Mouse (Mus musculus): ENCODE data around the gene Srp68. TPM values are rescaled to one million over a fixed set of nuclear protein-coding genes. Genes with fewer than 3 reads are reported as not detected.

Gene Srp68
- 58.8 TPM for polyA plus RNA-seq (2015; fragmentation: Illumina TruSeq; extraction: RNeasy Lipid Tissue Mini Kit (QIAGEN cat#74804); ENCODE audit: low read depth, low replicate concordance)

DNA sequence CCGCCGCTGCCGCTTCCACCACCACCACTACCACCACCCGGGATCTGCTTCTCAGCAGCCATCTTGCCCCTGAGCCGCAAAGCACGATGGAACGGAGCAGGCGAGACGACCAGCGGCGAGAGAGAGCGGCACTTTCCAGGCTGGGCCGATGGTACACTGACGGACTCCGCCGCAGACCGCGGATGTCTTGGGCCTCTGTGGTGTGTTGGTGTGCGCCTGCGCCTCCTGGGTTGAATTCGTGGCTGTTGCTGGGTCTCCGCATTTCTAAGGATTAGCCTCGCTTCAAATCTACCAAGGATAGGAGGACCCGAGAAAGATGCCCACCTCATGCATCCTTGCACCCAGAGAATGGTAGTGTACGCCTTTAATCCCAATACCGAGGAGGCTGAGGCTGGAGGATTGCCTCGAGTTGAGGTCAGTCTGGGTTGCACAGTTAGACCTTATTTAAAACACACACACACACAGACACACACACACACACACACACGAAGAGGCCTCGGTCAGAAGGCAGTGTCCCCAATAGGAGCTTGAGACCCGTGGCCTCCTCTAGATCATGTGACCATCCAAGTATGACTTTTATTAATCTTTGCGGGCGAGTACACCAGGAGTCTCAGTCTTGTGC lies at the start of gene Srp68:
Gene Srp68 (minus strand): TSS at position 173 of the 622 bp plus-strand sequence.

DNA sequence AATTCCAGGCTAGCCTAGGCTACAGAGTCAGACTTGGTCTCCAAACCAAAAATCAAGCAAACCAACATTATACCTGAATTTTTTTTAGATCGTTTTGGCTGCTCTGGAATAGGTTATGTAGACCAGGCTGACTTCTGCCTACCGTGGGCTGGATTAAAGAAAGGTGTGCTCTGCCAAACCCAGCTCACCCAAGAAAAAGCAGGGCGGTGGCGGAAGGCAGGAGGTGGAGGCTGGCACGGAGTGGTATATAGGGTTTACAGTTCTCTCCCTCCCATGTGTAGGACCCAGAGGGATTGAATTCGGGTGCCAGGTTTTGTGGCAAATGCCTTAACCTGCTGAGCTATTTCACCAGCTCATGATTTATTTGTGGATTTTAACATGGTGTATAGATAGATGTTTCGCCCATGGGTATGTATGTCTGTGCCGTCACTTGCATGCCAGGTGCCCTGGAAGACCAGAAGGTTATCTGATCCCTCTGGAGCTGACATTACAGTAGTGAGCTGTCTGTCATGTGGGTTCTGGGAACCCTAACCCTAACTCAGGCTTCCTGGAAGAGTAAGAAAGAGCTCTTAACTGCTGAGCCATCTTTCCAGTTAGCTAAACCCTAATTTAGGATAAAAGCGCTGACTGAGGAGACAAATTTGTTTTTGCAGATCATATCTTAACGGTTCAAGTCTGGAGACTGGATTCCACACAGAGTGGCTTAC lies 33.2 kb upstream of the Srp68 start, which contains the start of gene Exoc7:
Gene Exoc7 (minus strand): TSS at position 215 of the 707 bp plus-strand sequence.

DNA sequence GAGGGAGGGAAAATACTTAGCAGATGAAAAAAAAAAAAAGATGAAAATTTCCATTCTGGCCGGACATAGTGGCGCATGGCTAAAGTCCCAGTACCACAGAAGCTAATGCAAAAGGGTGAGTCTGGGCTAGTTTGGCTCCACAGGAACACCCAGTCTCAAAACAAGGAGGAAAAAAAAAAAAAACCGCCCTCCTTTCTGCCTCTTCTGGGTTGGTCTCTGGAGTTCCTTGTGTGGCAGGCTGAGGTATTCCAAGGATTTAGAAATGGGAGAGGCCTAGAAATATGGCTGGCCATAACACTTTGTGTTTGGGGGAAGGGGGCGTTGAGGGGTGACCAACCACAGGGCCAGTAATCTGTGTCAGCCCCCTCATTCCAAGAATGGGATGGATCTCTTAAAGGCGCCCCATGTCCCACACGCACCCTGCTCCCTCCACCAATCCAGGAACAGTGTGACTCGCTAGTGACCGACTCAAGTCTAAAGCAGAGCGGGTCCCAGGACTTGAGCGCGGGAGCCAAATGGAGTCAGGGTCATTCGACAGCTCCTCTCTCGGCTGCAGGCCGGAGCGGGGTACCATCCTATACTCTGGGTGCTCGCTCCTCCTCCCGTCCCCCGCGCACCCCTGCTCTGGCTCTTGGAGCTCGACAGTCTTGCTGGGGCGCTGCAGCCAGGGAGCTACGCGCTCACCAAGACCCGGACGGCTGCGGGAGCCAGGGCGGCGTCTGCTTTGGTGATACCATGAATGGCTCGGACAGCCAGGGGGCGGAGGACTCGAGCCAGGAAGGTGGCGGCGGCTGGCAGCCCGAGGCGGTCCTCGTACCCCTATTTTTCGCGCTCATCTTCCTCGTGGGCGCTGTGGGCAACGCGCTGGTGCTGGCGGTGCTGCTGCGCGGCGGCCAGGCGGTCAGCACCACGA lies 7.0 kb upstream of the Srp68 start, which contains the start of gene Galr2:
Gene Galr2 (plus strand): TSS at position 189 of the 913 bp plus-strand sequence.

DNA sequence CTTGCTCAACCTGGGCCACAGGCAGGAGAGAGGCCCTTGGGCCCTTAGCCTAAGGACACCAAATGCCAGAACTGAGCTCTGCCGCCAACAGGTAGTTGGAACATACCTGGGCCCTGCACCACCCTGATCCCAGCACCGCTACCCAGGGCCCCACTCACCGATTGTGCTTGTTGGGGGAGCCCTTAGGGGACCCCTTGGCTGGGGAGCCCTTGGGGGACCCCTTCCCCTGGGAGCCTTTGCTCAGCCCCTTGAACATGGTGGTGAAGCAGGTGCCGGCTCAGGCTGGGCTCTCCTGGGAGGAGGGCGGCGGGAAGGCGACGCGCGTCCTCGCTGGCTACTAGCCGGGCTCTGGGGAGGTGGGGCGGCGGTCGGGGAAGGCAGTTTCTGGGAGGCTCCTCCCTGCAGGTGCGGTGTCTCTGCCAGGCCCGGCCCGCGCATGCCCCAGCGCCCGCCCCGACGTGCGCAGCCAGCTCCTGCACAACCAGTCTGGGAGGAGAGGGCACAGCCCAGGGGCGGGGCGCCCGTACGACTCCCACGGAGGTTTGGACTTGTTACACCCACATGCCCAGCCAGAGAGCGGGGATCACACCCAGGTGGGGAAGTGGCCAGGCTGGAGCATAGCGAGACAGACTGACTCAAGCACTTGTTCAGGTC lies 36.1 kb downstream of the Srp68 start, which contains the start of gene Evpl:
Gene Evpl (minus strand): TSS at position 336 of the 654 bp plus-strand sequence.

DNA sequence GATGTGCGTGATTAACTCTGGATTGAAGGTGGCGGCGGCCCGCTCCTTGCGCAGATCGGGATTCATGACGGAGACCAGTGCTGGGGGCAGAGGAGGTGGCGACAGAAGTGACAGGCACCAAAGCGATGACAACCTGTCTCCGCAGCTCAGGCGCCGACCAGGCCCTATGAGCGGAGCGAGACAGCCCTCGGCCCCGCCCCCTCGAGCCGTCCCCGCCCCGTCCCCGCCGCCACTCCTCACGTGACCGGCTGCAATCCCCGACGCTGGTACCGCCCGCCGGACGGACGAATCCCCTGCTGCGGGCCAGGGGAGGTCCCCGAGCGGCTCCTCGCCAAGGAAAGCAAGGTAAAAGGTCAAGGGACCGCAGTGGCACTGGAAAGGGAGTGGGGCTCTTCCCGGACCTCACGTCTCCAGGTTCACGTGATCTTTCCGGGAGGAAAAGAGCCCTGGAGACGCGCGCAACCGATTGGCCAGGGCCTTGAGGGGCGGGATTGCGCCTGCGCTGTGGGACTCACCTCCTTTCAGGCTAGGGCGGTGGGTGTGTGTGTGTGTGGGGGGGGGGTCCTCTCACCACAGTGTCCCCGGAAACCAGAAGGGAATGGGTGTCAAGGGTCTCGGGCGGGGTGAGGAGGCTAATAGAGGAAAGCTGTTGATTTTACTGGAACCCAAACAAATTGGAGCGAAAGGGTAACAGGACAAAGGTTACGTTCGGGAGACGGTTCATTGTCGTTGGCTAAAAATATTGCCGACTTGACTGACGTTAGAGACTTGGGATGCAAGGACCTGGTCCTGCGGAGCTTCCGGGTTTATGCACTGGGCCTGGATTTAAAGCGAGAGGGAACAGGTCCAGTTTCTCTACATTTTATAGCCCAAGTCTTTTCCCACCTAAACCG lies 75.1 kb downstream of the Srp68 start, which contains the start of the genes Ten1 and Acox1:
Gene Ten1 (plus strand): TSS at position 217 of the 893 bp plus-strand sequence.
Gene Acox1 (minus strand): TSS at position 407 of the 893 bp plus-strand sequence.

Other genes starting within 250 kb of the Srp68 start
- gene H3f3b, start 246.3 kb downstream of the Srp68 start, polyA plus RNA-seq (2015; fragmentation: Illumina TruSeq; extraction: RNeasy Lipid Tissue Mini Kit (QIAGEN cat#74804); ENCODE audit: low read depth, low replicate concordance), result 240 TPM
- gene Unk, start 243.9 kb downstream of the Srp68 start, polyA plus RNA-seq (2015; fragmentation: Illumina TruSeq; extraction: RNeasy Lipid Tissue Mini Kit (QIAGEN cat#74804); ENCODE audit: low read depth, low replicate concordance), result 13.7 TPM
- gene Unc13d, start 196.3 kb downstream of the Srp68 start, polyA plus RNA-seq (2015; fragmentation: Illumina TruSeq; extraction: RNeasy Lipid Tissue Mini Kit (QIAGEN cat#74804); ENCODE audit: low read depth, low replicate concordance), result 0.76 TPM
- gene Wbp2, start 187.2 kb downstream of the Srp68 start, polyA plus RNA-seq (2015; fragmentation: Illumina TruSeq; extraction: RNeasy Lipid Tissue Mini Kit (QIAGEN cat#74804); ENCODE audit: low read depth, low replicate concordance), result 423 TPM
- gene Trim47, start 147.0 kb downstream of the Srp68 start, polyA plus RNA-seq (2015; fragmentation: Illumina TruSeq; extraction: RNeasy Lipid Tissue Mini Kit (QIAGEN cat#74804); ENCODE audit: low read depth, low replicate concordance), result 4.4 TPM
- 3.2 TPM for gene Trim65, start 143.1 kb downstream of the Srp68 start, polyA plus RNA-seq (2015; fragmentation: Illumina TruSeq; extraction: RNeasy Lipid Tissue Mini Kit (QIAGEN cat#74804); ENCODE audit: low read depth, low replicate concordance)
- 64.8 TPM for gene Mrpl38, start 135.3 kb downstream of the Srp68 start, polyA plus RNA-seq (2015; fragmentation: Illumina TruSeq; extraction: RNeasy Lipid Tissue Mini Kit (QIAGEN cat#74804); ENCODE audit: low read depth, low replicate concordance)
- 37.6 TPM for gene Fbf1, start 106.1 kb downstream of the Srp68 start, polyA plus RNA-seq (2015; fragmentation: Illumina TruSeq; extraction: RNeasy Lipid Tissue Mini Kit (QIAGEN cat#74804); ENCODE audit: low read depth, low replicate concordance)
- 58.6 TPM for gene Ten1, start 75.4 kb downstream of the Srp68 start, polyA plus RNA-seq (2015; fragmentation: Illumina TruSeq; extraction: RNeasy Lipid Tissue Mini Kit (QIAGEN cat#74804); ENCODE audit: low read depth, low replicate concordance)
- 119 TPM for gene Acox1, start 75.2 kb downstream of the Srp68 start, polyA plus RNA-seq (2015; fragmentation: Illumina TruSeq; extraction: RNeasy Lipid Tissue Mini Kit (QIAGEN cat#74804); ENCODE audit: low read depth, low replicate concordance)
- 1.3 TPM for gene Evpl, start 36.1 kb downstream of the Srp68 start, polyA plus RNA-seq (2015; fragmentation: Illumina TruSeq; extraction: RNeasy Lipid Tissue Mini Kit (QIAGEN cat#74804); ENCODE audit: low read depth, low replicate concordance)
- gene Galr2, start 6.7 kb upstream of the Srp68 start, polyA plus RNA-seq (2015; fragmentation: Illumina TruSeq; extraction: RNeasy Lipid Tissue Mini Kit (QIAGEN cat#74804); ENCODE audit: low read depth, low replicate concordance), result not detected
- 74.2 TPM for gene Exoc7, start 33.0 kb upstream of the Srp68 start, polyA plus RNA-seq (2015; fragmentation: Illumina TruSeq; extraction: RNeasy Lipid Tissue Mini Kit (QIAGEN cat#74804); ENCODE audit: low read depth, low replicate concordance)
- 12.3 TPM for gene Foxj1, start 61.2 kb upstream of the Srp68 start, polyA plus RNA-seq (2015; fragmentation: Illumina TruSeq; extraction: RNeasy Lipid Tissue Mini Kit (QIAGEN cat#74804); ENCODE audit: low read depth, low replicate concordance)
- 178 TPM for gene Rnf157, start 138.8 kb upstream of the Srp68 start, polyA plus RNA-seq (2015; fragmentation: Illumina TruSeq; extraction: RNeasy Lipid Tissue Mini Kit (QIAGEN cat#74804); ENCODE audit: low read depth, low replicate concordance)
- gene Ubald2, start 159.9 kb upstream of the Srp68 start, polyA plus RNA-seq (2015; fragmentation: Illumina TruSeq; extraction: RNeasy Lipid Tissue Mini Kit (QIAGEN cat#74804); ENCODE audit: low read depth, low replicate concordance), result 50.3 TPM
- 0.10 TPM for gene Qrich2, start 192.0 kb upstream of the Srp68 start, polyA plus RNA-seq (2015; fragmentation: Illumina TruSeq; extraction: RNeasy Lipid Tissue Mini Kit (QIAGEN cat#74804); ENCODE audit: low read depth, low replicate concordance)
- 58.7 TPM for gene Prpsap1, start 220.0 kb upstream of the Srp68 start, polyA plus RNA-seq (2015; fragmentation: Illumina TruSeq; extraction: RNeasy Lipid Tissue Mini Kit (QIAGEN cat#74804); ENCODE audit: low read depth, low replicate concordance)

Measured in brain, adult 10 weeks (tissue).